Mouse (Mus musculus): ENCODE measurements around the gene Mastl. TPM values are rescaled to one million over a fixed set of nuclear protein-coding genes. Genes with fewer than 3 reads are reported as not detected.
A peak's percentile ranks its signal among the peaks of the same experiment; 100 is the strongest.

The Mastl gene
- polyA plus RNA-seq (2016; fragmentation: Nextera tagmentation; extraction: Ambion mirVana), result 8.1 TPM in 2 replicates

- WGBS, result under 1% methylated on average over 61 of the region's 61 CpGs
- Histone ChIP-seq H3K4me1 (peaks cover 19% of the 10 kb centered on the region), H3K36me3 (peaks cover 2% of the 10 kb centered on the region; the same call in 1 of the 2 replicates), H3K27ac (peak within 1 kb of the TSS; percentile 96), H3K4me3 (peak within 1 kb of the TSS; percentile 76), H3K9me3 (no peaks in the 10 kb centered on the region), H3K4me2 (replicated peaks) (peak within 1 kb of the TSS; percentile 82), H3K9ac (peak within 1 kb of the TSS; percentile 78), H3K27me3 (replicated peaks) (no peaks in the 10 kb centered on the region)
- peak; percentile 98 for ATAC-seq (ENCODE audit: low FRiP score, low read depth)
These were observed at the start of gene Mastl, which contains the start of gene Yme1l1 for GRCm38 (mm10) chr2:23155777-23156607. Mastl (minus strand) TSS chr2:23156024. Yme1l1 (plus strand) TSS chr2:23156369.

- WGBS, result 64% methylated on average over 15 of the region's 15 CpGs
- Histone ChIP-seq H3K4me3 (no peak overlapping the region), H3K4me2 (replicated peaks) (no peak overlapping the region), H3K4me1 (no peaks in the 10 kb centered on the region), H3K9ac (no peak overlapping the region), H3K36me3 (peaks cover 15% of the 10 kb centered on the region), H3K9me3 (no peaks in the 10 kb centered on the region), H3K27ac (no peak overlapping the region), H3K27me3 (replicated peaks) (no peaks in the 10 kb centered on the region)
- ATAC-seq (ENCODE audit: low FRiP score, low read depth), result 0 out of 2 replicates have a peak, but pooled peaks have one; percentile 49
These were observed 47.3 kb upstream of the Mastl start for GRCm38 (mm10) chr2:23202900-23203670.

- Histone ChIP-seq H3K36me3 (peaks cover 24% of the 10 kb centered on the region), H3K9ac (no peak overlapping the region), H3K4me2 (replicated peaks) (no peak overlapping the region), H3K4me3 (no peak overlapping the region), H3K9me3 (no peaks in the 10 kb centered on the region), H3K27me3 (replicated peaks) (no peaks in the 10 kb centered on the region), H3K4me1 (no peaks in the 10 kb centered on the region), H3K27ac (no peak overlapping the region)
- WGBS, result 100% methylated on average over 1 of the region's 1 CpGs
- no peak for ATAC-seq (ENCODE audit: low FRiP score, low read depth)
These were observed 45.2 kb upstream of the Mastl start for GRCm38 (mm10) chr2:23201034-23201433.

- 92% methylated on average over 1 of the region's 1 CpGs for WGBS
- no peaks in the 10 kb centered on the region for H3K4me1 ChIP-seq
- H3K4me3 ChIP-seq, result no peak overlapping the region
- H3K36me3 ChIP-seq, result peaks cover 66% of the 10 kb centered on the region
- H3K27ac ChIP-seq, result no peak overlapping the region
- no peaks in the 10 kb centered on the region for H3K27me3 ChIP-seq (replicated peaks)
- no peak overlapping the region for H3K4me2 ChIP-seq (replicated peaks)
- H3K9me3 ChIP-seq, result no peaks in the 10 kb centered on the region
- no peak for ATAC-seq (ENCODE audit: low FRiP score, low read depth)
- no peak overlapping the region for H3K9ac ChIP-seq
These were observed 38.5 kb upstream of the Mastl start for GRCm38 (mm10) chr2:23194366-23194765.

- Histone ChIP-seq H3K27me3 (replicated peaks) (no peaks in the 10 kb centered on the region), H3K9me3 (no peaks in the 10 kb centered on the region), H3K4me3 (no peak overlapping the region), H3K36me3 (peaks cover 62% of the 10 kb centered on the region), H3K9ac (no peak overlapping the region), H3K4me2 (replicated peaks) (no peak overlapping the region), H3K27ac (no peak overlapping the region), H3K4me1 (no peaks in the 10 kb centered on the region)
- 90% methylated on average over 3 of the region's 3 CpGs for WGBS
- no peak for ATAC-seq (ENCODE audit: low FRiP score, low read depth)
These were observed 16.5 kb upstream of the Mastl start for GRCm38 (mm10) chr2:23172305-23172704.

- Histone ChIP-seq H3K9me3 (no peaks in the 10 kb centered on the region), H3K36me3 (peaks cover 4% of the 10 kb centered on the region), H3K9ac (peak overlapping the region; percentile 78), H3K27me3 (replicated peaks) (no peaks in the 10 kb centered on the region), H3K4me2 (replicated peaks) (peak overlapping the region; percentile 82), H3K4me1 (peaks cover 19% of the 10 kb centered on the region), H3K4me3 (peak overlapping the region; percentile 76), H3K27ac (peak overlapping the region; percentile 65)
- WGBS, result under 1% methylated on average over 17 of the region's 17 CpGs
- ATAC-seq (ENCODE audit: low FRiP score, low read depth), result peak; percentile 35
These were observed 821 bp upstream of the Mastl start for GRCm38 (mm10) chr2:23156608-23157081.

GRCm38 (mm10) chr2:23155199-23155621, 614 bp downstream of the Mastl start:
- WGBS, result 7% methylated on average over 5 of the region's 5 CpGs
- peak; percentile 17 for ATAC-seq (ENCODE audit: low FRiP score, low read depth)
- Histone ChIP-seq H3K27me3 (replicated peaks) (no peaks in the 10 kb centered on the region), H3K27ac (no peak overlapping the region), H3K4me3 (peak overlapping the region; percentile 76), H3K36me3 (peaks cover 3% of the 10 kb centered on the region; the same call in 1 of the 2 replicates), H3K9me3 (no peaks in the 10 kb centered on the region), H3K4me1 (peaks cover 19% of the 10 kb centered on the region), H3K4me2 (replicated peaks) (peak overlapping the region; percentile 82), H3K9ac (peak overlapping the region; percentile 64)

GRCm38 (mm10) chr2:23119573-23119972, 36.3 kb downstream of the Mastl start:
- Histone ChIP-seq H3K4me1 (no peaks in the 10 kb centered on the region), H3K4me3 (no peak overlapping the region), H3K4me2 (replicated peaks) (no peak overlapping the region), H3K27me3 (replicated peaks) (no peaks in the 10 kb centered on the region), H3K9ac (no peak overlapping the region), H3K36me3 (peaks cover 14% of the 10 kb centered on the region), H3K27ac (no peak overlapping the region), H3K9me3 (no peaks in the 10 kb centered on the region)
- ATAC-seq (ENCODE audit: low FRiP score, low read depth), result no peak

- H3K36me3 ChIP-seq, result peaks cover 22% of the 10 kb centered on the region
- no peak for ATAC-seq (ENCODE audit: low FRiP score, low read depth)
These were observed 53.6 kb downstream of the Mastl start for GRCm38 (mm10) chr2:23102266-23102665.

GRCm38 (mm10) chr2:23097028-23097427, 58.8 kb downstream of the Mastl start:
- H3K4me3 ChIP-seq, result no peak overlapping the region
- no peaks in the 10 kb centered on the region for H3K4me1 ChIP-seq
- H3K9me3 ChIP-seq, result no peaks in the 10 kb centered on the region
- H3K27ac ChIP-seq, result no peak overlapping the region
- ATAC-seq (ENCODE audit: low FRiP score, low read depth), result no peak
- H3K9ac ChIP-seq, result no peak overlapping the region
- H3K27me3 ChIP-seq (replicated peaks), result no peaks in the 10 kb centered on the region
- peaks cover 40% of the 10 kb centered on the region for H3K36me3 ChIP-seq
- H3K4me2 ChIP-seq (replicated peaks), result no peak overlapping the region

More at GRCm38 (mm10) chr2:23102266-23102665, 53.6 kb downstream of the Mastl start:
- H3K9me3 ChIP-seq, result no peaks in the 10 kb centered on the region
- no peaks in the 10 kb centered on the region for H3K4me1 ChIP-seq
- no peak overlapping the region for H3K4me3 ChIP-seq
- no peak overlapping the region for H3K27ac ChIP-seq
- no peak overlapping the region for H3K4me2 ChIP-seq (replicated peaks)
- no peaks in the 10 kb centered on the region for H3K27me3 ChIP-seq (replicated peaks)
- H3K9ac ChIP-seq, result no peak overlapping the region

GRCm38 (mm10) chr2:23092216-23092615, 63.6 kb downstream of the Mastl start:
- H3K9ac ChIP-seq, result no peak overlapping the region
- peaks cover 63% of the 10 kb centered on the region for H3K36me3 ChIP-seq
- 0 out of 2 replicates have a peak, but pooled peaks have one; percentile 29 for ATAC-seq (ENCODE audit: low FRiP score, low read depth)
- no peak overlapping the region for H3K4me3 ChIP-seq
- no peaks in the 10 kb centered on the region for H3K27me3 ChIP-seq (replicated peaks)
- 52% methylated on average over 5 of the region's 5 CpGs for WGBS
- H3K4me1 ChIP-seq, result no peaks in the 10 kb centered on the region
- H3K27ac ChIP-seq, result no peak overlapping the region
- no peak overlapping the region for H3K4me2 ChIP-seq (replicated peaks)
- H3K9me3 ChIP-seq, result no peaks in the 10 kb centered on the region

GRCm38 (mm10) chr2:23084540-23084939, 71.3 kb downstream of the Mastl start:
- no peak overlapping the region for H3K9ac ChIP-seq
- 94% methylated on average over 8 of the region's 8 CpGs for WGBS
- no peak for ATAC-seq (ENCODE audit: low FRiP score, low read depth)
- no peak overlapping the region for H3K4me3 ChIP-seq
- no peak overlapping the region for H3K27ac ChIP-seq
- H3K27me3 ChIP-seq (replicated peaks), result no peaks in the 10 kb centered on the region
- H3K36me3 ChIP-seq, result peaks cover 49% of the 10 kb centered on the region
- H3K4me2 ChIP-seq (replicated peaks), result no peak overlapping the region
- no peaks in the 10 kb centered on the region for H3K4me1 ChIP-seq
- H3K9me3 ChIP-seq, result no peaks in the 10 kb centered on the region
